Mouse (Mus musculus): ENCODE measurements at regions not wholly inside any gene's neighbourhood (a gene's known extent, or its start where the extent isn't known, plus 50 kb on each side); places are given as distances from the start of the nearest gene placed in this dataset.

- no peak for TF ChIP-seq CTCF (IDR thresholded peaks at IDR 0.05; ENCODE audit: borderline replicate concordance, control insufficient read depth, extremely low read depth, insufficient read depth, low read length, poor library complexity)
- TF ChIP-seq POLR2A (IDR thresholded peaks at IDR 0.05; ENCODE audit: control insufficient read depth, extremely low read depth, insufficient read depth, low read length, poor library complexity) = no peak
These were observed 93.2 kb upstream of the Cpeb4 start for GRCm38 (mm10) chr11:31778766-31779165.
